Mouse (Mus musculus) lung, embryonic 14.5 days (tissue): ENCODE measurements around the gene Sfi1. TPM values are rescaled to one million over a fixed set of nuclear protein-coding genes. Genes with fewer than 3 reads are reported as not detected.
A peak's percentile ranks its signal among the peaks of the same experiment; 100 is the strongest.
"Not testable (repeated sequence)": the region's sequence is repeated elsewhere in the genome, so short reads cannot be mapped to it uniquely, and the experiment has no call there.

Experiments
- ATAC-seq: fragments of 200-750 bp; cut with Nextera tagmentation; 2 replicates; pipeline ENCODE4 v1.8.0; 2017; ENCODE audit warnings: mild to moderate bottlenecking, moderate TSS enrichment, moderate library complexity; ENCODE audit not compliant: insufficient read depth
- DNase-seq: peaks from one replicate; pipeline ENCODE4 v3.0.0-alpha.2; 2015
- H3K27ac ChIP-seq: fragments of 300-500 bp; sonication (generic); 2 replicates; pipeline ENCODE4 v1.5.1; 2014; ENCODE audit warnings: low read depth, mild to moderate bottlenecking, moderate library complexity
- H3K27me3 ChIP-seq: fragments of 300-500 bp; sonication (generic); 2 replicates; pipeline ENCODE4 v1.6.1; 2014; ENCODE audit warnings: low read length, control low read depth; ENCODE audit not compliant: insufficient read depth
- H3K36me3 ChIP-seq: fragments of 300-500 bp; sonication (generic); 2 replicates; pipeline ENCODE4 v1.6.1; 2014; ENCODE audit warnings: control low read depth; ENCODE audit not compliant: insufficient read depth
- H3K4me1 ChIP-seq: fragments of 300-500 bp; sonication (generic); 2 replicates; pipeline ENCODE4 v1.6.1; 2014; ENCODE audit warnings: antibody characterized with exemption, control low read depth; ENCODE audit not compliant: insufficient read depth
- H3K4me2 ChIP-seq: fragments of 300-500 bp; sonication (generic); 2 replicates; pipeline ENCODE4 v1.6.1; 2014; ENCODE audit warnings: mild to moderate bottlenecking
- H3K4me3 ChIP-seq: fragments of 300-500 bp; sonication (generic); 2 replicates; pipeline ENCODE4 v1.5.1; 2014; ENCODE audit warnings: low read depth, low read length
- H3K9ac ChIP-seq: fragments of 300-500 bp; sonication (generic); 2 replicates; pipeline ENCODE4 v1.6.1; 2014
- H3K9me3 ChIP-seq: fragments of 300-500 bp; sonication (generic); 2 replicates; pipeline ENCODE4 v1.6.1; 2016; ENCODE audit warnings: low read depth, low read length, control low read depth
- WGBS: fragments of 180-500 bp; shearing (Covaris S2); extraction: QIAGEN DNeasy Blood & Tissue Kit; methylation state at CpG from one replicate; pipeline ENCODE4 v1.1.7; 2014; 5-methylcytosine and 5-hydroxymethylcytosine counted together
- polyA plus RNA-seq: library from polyadenylated mRNA; unstranded; fragments of >200 nt; fragmentation: Nextera tagmentation; extraction: Ambion mirVana; gene quantifications from 2 replicates; pipeline ENCODE4 v1.2.1, GENCODE M21; 2014

Gene Sfi1
- polyA plus RNA-seq, 1 experiment from 2014 or later, result 10.8 TPM

DNA sequence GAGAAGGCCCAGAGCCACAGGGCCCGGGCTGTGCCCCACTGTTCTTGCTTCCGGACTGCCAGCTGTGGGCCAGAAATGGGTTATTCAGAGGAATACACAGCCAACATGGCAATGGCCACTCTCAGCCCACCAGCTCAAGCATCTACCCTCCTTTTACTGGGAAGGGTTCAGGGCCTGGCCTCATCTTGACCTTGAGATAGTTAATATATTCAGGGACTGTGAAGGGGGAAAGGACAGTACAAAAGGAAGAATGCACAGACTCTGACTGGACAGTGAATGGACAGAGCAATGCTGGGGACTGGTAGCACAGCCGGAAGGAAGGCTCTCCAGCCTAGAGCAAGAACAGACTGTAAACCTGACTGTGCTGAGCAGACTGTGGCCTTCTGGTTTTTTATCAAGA lies 57.3 kb downstream of the Sfi1 start:
- not testable (repeated sequence) for H3K27me3 ChIP-seq, H3K4me2 ChIP-seq, DNase-seq, H3K9ac ChIP-seq, H3K9me3 ChIP-seq, H3K4me3 ChIP-seq, H3K27ac ChIP-seq, H3K4me1 ChIP-seq, H3K36me3 ChIP-seq, ATAC-seq
- WGBS, result 91% methylated on average over 3 of the region's 3 CpGs

DNA sequence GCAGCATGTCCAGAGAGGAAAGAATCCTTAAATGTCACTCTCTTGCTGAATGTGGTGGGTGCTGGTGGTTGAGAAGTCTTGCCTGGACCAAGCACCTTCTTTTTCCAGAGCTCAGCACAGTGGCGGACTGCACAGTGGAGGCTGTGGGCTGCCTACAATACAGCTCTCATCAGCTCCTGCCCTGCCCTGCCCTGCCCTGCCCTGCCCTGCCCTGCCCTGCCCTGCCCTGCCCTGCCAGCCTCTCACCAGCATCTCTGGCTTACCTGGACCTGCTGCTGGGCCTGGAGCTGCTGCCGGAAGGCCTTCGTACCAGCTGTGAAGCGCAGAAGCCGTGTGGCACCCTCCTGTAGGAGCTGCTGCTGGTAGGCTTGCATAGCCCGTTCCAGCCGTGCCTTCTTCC lies 57.9 kb downstream of the Sfi1 start:
- not testable (repeated sequence) for H3K27me3 ChIP-seq, ATAC-seq, H3K4me3 ChIP-seq, H3K27ac ChIP-seq, DNase-seq, H3K9ac ChIP-seq, H3K36me3 ChIP-seq, H3K4me1 ChIP-seq, H3K4me2 ChIP-seq, H3K9me3 ChIP-seq
- WGBS, result 98% methylated on average over 5 of the region's 7 CpGs

DNA sequence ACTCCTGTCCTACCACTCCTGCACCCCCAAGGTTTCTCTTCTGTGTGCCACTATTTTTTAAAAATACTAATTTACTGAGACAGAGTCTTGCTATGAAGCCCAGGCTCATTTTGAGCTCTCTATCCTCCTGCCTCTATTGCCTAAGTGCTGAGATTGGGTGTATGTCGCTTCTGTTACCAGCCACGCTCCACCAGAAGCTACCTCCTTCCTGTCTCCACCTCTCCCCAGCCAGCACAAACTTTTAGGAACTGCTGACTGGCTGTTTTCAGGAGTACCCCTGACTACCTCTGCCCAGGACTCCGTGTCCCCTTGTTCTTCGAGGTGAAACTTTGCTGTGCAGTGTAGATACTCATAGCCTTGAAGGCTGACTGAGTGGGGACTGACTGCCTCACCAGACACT lies 59.9 kb downstream of the Sfi1 start:
- not testable (repeated sequence) for H3K9ac ChIP-seq, H3K4me2 ChIP-seq, H3K4me1 ChIP-seq, H3K4me3 ChIP-seq, DNase-seq, H3K27ac ChIP-seq, H3K36me3 ChIP-seq, H3K27me3 ChIP-seq
- no CpG with 5 or more reads among the region's 4 CpGs for WGBS
- H3K9me3 ChIP-seq, result peaks cover 12% of the 10 kb centered on the region
- peak; percentile 7; the same call in 1 of the 2 replicates for ATAC-seq

DNA sequence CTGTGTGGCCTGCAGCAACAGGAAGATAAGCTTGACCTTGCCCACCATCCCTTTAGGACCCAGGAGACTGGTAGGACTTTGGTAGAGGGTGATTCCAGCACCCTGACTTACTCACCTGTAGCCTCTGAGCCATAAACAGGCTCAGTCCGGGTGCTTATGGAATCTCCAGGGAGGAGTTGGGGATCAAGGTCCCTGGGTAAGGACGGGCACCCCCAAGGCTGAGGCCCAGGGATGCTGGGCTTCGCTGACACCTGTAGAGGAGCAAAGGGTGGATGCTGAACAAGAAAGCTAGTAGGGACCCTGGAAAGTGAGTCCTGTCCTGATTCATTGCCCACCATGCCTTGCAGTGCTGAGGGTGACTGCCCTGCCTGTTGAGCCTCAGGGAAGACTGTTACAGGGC lies 60.3 kb downstream of the Sfi1 start:
- H3K4me1 ChIP-seq, H3K36me3 ChIP-seq, H3K27ac ChIP-seq, H3K9ac ChIP-seq, H3K27me3 ChIP-seq, H3K4me2 ChIP-seq, H3K4me3 ChIP-seq, DNase-seq: not testable (repeated sequence)
- peaks cover 12% of the 10 kb centered on the region for H3K9me3 ChIP-seq
- ATAC-seq, result 0 out of 2 replicates have a peak, but pooled peaks have one; percentile 1
- WGBS, result 79% methylated on average over 3 of the region's 3 CpGs

DNA sequence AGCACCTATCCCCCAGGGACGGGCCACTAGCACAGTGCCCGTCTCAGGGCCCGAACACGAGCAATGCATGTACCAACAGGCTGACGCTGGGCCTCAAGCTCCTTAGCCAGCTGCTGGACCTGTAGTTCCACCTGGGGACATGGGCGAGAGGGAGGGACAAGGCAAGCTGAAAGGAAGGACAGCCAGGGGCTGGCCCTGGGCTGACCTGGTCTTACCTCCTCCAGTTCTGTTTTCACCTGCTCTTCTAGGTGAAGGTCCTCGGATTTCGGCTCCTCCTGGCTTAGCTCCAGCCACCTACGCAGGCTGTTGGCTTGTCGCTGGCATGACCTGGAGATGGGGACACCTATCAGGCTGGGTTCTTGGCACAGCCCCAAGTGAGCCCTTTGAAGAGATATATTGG lies 61.3 kb downstream of the Sfi1 start:
- H3K4me2 ChIP-seq, H3K9me3 ChIP-seq, DNase-seq, H3K4me3 ChIP-seq, H3K27me3 ChIP-seq, H3K27ac ChIP-seq, H3K4me1 ChIP-seq, H3K36me3 ChIP-seq, H3K9ac ChIP-seq: not testable (repeated sequence)
- WGBS, result 89% methylated on average over 8 of the region's 10 CpGs
- peak; percentile 18 for ATAC-seq

DNA sequence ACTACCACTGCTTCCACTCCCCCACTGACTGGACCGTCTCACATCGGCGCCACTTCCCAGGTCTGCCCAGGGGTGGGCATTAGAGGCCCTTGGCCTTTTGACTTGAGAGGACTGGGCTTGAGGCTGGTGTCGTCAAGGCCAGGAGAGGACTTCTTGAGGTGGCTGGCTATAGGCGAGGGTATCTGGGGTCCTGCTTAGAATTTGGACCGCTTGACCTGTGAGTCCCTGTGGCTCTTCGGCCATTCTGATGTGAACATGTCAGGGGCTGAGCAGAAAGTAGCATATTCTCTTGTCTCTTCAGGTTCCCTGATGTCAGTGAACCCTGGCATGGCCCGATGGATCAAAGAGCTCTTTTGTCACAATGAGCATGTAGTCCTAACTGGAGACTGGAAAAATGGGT lies 63.4 kb downstream of the Sfi1 start:
- H3K9ac ChIP-seq, ATAC-seq, H3K4me2 ChIP-seq, H3K36me3 ChIP-seq, H3K4me3 ChIP-seq, H3K27me3 ChIP-seq, H3K27ac ChIP-seq, H3K4me1 ChIP-seq, DNase-seq: not testable (repeated sequence)
- WGBS, result 87% methylated on average over 5 of the region's 8 CpGs
- peaks cover 11% of the 10 kb centered on the region for H3K9me3 ChIP-seq

DNA sequence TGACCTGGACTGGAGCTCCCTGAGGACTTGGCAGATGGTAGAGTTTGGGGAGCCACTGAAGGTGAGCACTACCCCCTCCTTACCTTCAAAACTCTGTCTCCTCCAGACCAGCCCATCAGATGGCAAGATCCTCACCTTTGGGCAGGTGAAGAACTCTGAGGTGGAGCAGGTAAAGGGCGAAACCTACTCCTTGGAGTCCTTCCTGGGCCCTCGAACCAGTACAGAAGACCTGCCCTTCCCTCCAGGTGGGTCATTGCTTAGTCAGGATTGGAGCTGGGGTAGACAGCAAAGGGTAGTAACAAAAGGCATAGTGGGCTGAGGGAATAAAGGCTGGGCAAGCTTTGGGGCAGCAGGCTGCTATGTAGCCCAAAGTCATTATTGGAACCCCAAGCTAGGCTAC lies 64.0 kb downstream of the Sfi1 start:
- not testable (repeated sequence) for H3K4me1 ChIP-seq, H3K27me3 ChIP-seq, H3K36me3 ChIP-seq, H3K9ac ChIP-seq, H3K4me3 ChIP-seq, H3K27ac ChIP-seq, ATAC-seq, DNase-seq, H3K4me2 ChIP-seq
- WGBS, result 97% methylated on average over 2 of the region's 2 CpGs
- peaks cover 11% of the 10 kb centered on the region for H3K9me3 ChIP-seq

DNA sequence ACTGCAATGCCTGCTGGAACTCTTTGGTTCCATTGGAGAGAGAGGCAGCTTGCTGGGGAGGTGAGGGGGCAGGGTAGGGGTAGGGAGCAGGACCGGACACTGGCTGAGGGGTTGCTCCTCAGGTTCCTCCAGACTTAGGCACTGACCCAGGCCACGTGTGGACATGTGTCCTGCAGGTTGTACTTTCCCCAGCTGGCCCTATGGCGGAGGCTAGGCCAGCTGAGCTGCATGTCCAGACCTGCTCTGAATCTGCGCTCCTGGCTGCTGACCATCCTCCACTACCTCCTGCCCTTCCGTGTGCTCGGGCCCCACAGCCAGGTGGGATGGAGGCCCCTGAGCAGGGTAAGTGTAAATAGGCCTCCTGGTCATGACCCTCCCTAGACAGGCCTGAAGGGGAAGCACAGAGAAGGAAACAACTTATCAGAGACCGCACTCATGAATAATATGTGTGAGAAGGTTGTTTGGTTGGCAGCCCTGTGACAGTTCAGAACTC lies 65.9 kb downstream of the Sfi1 start:
- H3K9me3 ChIP-seq, result peaks cover 11% of the 10 kb centered on the region
- H3K27ac ChIP-seq, H3K9ac ChIP-seq, H3K36me3 ChIP-seq, H3K4me3 ChIP-seq, DNase-seq, H3K4me2 ChIP-seq, H3K4me1 ChIP-seq, H3K27me3 ChIP-seq: not testable (repeated sequence)
- 81% methylated on average over 4 of the region's 7 CpGs for WGBS
- peak; percentile 29 for ATAC-seq

DNA sequence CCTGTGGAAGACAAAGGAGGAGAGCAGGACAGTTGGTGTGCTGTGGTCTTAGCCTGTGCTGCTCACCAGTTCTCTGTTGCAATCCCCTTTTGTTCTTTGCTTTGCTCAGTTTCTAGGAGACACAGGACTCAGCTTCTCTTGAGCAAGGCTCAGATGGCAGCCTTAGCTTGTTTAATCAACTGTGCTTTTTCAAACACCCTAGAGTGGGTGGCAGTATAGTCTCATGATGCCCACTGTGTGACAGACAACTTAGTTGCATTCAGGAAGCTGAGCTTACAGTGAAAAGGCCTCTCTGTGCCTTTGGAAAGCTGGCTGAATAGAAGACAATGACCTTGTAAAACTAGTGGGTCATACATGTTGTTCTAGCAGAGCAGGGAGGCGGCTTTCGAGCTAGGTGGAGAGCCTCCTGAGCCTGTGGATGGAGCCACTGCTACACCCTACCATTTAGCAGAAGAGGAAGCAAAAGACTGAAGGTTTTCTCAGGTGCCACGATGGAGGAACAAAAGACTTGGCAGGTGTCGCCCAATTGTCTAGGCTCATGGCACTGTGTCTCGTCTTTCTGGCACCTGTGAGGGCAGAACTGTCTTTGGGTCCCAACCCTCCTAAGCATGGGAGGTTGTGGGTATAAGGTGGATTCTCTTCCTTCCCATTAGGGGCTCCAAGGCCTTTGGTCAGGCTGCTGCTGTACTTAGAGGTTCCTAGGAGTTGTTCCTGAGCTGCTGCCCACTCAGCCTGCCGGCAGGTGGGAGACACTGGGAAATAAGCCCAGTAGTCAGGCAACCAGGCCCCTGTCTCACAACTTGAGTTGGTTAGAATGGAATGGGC lies 66.6 kb downstream of the Sfi1 start:
- not testable (repeated sequence) for H3K27me3 ChIP-seq, H3K27ac ChIP-seq, DNase-seq, H3K9ac ChIP-seq, H3K9me3 ChIP-seq, H3K36me3 ChIP-seq, H3K4me1 ChIP-seq, H3K4me2 ChIP-seq, H3K4me3 ChIP-seq
- peak; percentile 7; the same call in 1 of the 2 replicates for ATAC-seq
- 77% methylated on average over 6 of the region's 6 CpGs for WGBS

DNA sequence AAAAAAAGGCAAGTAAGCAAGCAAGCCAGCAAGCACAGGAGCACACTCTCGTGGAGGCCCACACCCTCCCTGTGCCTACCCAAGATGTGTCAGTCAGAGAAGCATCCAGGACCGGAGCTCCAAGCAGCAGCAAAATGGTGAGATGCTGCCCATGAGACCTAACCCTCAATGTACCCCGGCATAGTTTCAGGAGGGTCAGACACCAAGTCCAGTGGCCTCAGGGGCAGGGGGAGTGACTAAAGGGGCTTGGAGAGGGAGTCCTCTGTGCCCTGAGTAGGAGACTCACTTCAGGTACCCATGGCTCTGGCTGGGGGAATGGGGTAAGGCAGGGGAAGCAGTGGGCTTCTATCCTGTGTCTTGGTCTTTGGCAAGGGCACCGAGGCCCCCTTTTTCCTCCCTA lies 67.3 kb downstream of the Sfi1 start:
- not testable (repeated sequence) for H3K9ac ChIP-seq, H3K36me3 ChIP-seq, H3K4me2 ChIP-seq, H3K27ac ChIP-seq, H3K4me3 ChIP-seq, H3K4me1 ChIP-seq, H3K27me3 ChIP-seq, DNase-seq, ATAC-seq, H3K9me3 ChIP-seq
- WGBS, result 88% methylated on average over 3 of the region's 4 CpGs
